Mouse (Mus musculus) heart, postnatal 0 days (tissue): ENCODE measurements at regions not wholly inside any gene's neighbourhood (a gene's known extent, or its start where the extent isn't known, plus 50 kb on each side); places are given as distances from the start of the nearest gene placed in this dataset.

Experiments
- CTCF ChIP-seq: IDR thresholded peaks from 2 replicates; pipeline ENCODE4 v1.5.1; 2016; ENCODE audit warnings: antibody characterized with exemption, control low read depth, low read depth
- EP300 ChIP-seq: IDR thresholded peaks from 2 replicates; pipeline ENCODE4 v1.6.1; 2016; ENCODE audit warnings: antibody characterized with exemption, low read depth

DNA sequence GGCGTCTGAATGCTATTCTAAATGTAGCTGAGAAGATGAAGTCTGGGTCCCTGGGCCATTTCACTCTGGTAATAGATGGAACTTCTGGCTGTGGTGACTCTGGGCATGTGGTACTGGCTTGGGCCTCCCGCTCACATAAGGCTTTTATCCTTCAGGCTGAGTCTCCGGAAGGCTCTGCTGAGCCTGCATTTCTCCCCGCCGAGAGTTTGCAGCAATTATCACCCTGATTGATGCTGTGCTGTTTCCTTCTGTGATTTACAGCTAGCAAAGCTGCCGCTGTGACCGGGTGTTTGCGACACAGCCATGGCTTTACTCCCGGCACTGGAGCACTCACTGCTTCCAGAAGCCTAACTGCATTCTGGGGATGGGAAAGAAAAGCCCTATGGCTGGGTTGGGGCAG lies 171.9 kb downstream of the Adgrd1 start:
- TF ChIP-seq EP300, result no peak
- TF ChIP-seq CTCF, result no peak
